Mouse (Mus musculus) liver, adult 2 months (tissue): ENCODE measurements around the gene Dscaml1.

ENCODE experiments used
- CTCF ChIP-seq: fragments of 200-500 bp; IDR thresholded peaks from 2 replicates; pipeline ENCODE4 v1.5.1; 2011; ENCODE audit warnings: low read depth, low read length, control low read depth
- POLR2A ChIP-seq: fragments of 200-500 bp; IDR thresholded peaks from 2 replicates; pipeline ENCODE4 v1.6.1; 2011; ENCODE audit warnings: low read length, control low read depth; ENCODE audit not compliant: insufficient read depth; ENCODE audit errors: extremely low read depth

DNA sequence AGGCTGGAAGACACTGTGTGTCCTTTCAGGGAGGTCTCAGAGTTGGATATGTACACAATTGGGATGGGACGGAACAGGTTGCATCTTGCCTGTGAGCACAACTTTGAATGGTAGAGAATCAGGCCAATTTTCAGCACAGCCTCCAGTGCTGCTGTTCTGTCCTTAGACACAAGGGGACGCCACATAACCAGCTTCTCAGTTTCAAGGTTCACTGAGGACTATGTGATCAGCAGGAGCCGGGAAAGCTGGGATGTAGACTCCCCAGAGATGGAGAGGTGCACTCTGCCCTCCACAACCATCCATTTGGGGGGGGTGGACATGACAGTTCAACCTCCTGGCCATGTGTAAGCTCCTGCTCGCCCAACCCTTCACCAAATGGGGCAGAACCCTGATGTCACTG is 10.5 kb upstream of the Dscaml1 start:
- peak; percentile 19; the same call in 1 of the 2 replicates for TF ChIP-seq CTCF
- TF ChIP-seq POLR2A = no peak
